Mouse (Mus musculus) cerebellum, adult 2 months (tissue): ENCODE results near the gene Psapl1.

Experiments used
- CTCF ChIP-seq: fragments of 200-500 bp; IDR thresholded peaks from 2 replicates; pipeline ENCODE4 v1.5.1; 2011; ENCODE audit warnings: low read depth, mild to moderate bottlenecking, control low read depth, low read length, moderate library complexity, borderline replicate concordance; ENCODE audit not compliant: insufficient read depth
- POLR2A ChIP-seq: fragments of 200-500 bp; IDR thresholded peaks from 2 replicates; pipeline ENCODE4 v1.6.1; 2011; ENCODE audit warnings: low read length, control low read depth, borderline replicate concordance; ENCODE audit not compliant: insufficient read depth

DNA sequence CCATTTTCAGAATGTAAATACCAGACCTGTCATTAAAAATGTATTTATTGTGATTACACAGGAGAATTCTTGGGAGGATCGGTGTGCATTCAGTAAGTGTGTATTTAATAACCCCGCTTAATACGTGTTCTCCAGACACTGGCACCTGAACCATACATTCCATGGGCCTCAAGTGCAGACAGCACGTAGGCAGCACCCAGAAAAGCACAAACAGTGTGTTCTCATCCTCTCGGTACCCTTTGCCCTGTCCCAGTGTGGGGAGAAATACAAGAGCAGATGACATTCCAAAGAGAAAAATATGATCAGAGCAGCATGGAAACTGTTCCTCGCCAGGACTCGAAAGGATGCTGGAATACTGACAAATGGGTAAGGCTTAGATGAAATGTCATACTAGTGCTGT, 22.0 kb downstream of the Psapl1 start:
- TF ChIP-seq CTCF, result no peak
- TF ChIP-seq POLR2A, result no peak
